Mouse (Mus musculus) left cerebral cortex, postnatal 10 days (tissue): ENCODE results near the gene Rps6ka5. TPM values are rescaled to one million over a fixed set of nuclear protein-coding genes. Genes with fewer than 3 reads are reported as not detected.

ENCODE experiments used
- DNase-seq, 2 experiments: peaks; one replicate each; pipeline ENCODE4 v3.0.0; 2021 to 2022; ENCODE audit warnings: low spot score in 2 of 2, mixed read lengths in 1 of 2; ENCODE audit errors: extremely low spot score in 1 of 2
- intact Hi-C: fragments of 180-260 bp; cut with DNase I; formaldehyde crosslinking; loops from one replicate; pipeline ENCODE4 v1.15.1; 2025
- total RNA-seq, 2 experiments: library from RNA; stranded (reverse); gene quantifications; 2 replicates each; pipeline ENCODE4 v1.2.3; 2021

The Rps6ka5 gene
- 10 to 100 TPM; 16.8 to 20.9 TPM for total RNA-seq

DNA sequence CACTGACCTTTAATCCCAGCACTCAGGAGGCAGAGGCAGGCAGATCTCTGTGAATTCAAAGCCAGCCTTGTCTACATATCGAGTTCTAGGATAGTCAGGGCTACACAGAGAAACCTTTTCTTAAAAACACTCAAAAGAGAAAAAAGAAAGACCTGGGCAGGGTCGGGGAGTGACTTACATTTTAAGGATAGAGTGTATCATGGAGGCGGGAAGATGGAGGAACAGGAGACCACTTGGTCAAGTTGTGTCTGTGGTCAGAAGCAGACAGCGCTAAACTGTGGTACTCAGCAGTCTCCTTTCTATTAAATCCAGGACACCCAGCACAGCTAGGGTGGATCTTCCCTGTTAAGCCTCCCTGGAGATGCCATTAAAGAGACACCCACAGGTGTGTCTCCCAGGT is at the start of gene Rps6ka5:
Gene Rps6ka5, minus strand, starts transcription at position 333 of the 400 bp plus-strand sequence.
- DNase-seq, result no peak
- intact Hi-C loops, result no loop called here

DNA sequence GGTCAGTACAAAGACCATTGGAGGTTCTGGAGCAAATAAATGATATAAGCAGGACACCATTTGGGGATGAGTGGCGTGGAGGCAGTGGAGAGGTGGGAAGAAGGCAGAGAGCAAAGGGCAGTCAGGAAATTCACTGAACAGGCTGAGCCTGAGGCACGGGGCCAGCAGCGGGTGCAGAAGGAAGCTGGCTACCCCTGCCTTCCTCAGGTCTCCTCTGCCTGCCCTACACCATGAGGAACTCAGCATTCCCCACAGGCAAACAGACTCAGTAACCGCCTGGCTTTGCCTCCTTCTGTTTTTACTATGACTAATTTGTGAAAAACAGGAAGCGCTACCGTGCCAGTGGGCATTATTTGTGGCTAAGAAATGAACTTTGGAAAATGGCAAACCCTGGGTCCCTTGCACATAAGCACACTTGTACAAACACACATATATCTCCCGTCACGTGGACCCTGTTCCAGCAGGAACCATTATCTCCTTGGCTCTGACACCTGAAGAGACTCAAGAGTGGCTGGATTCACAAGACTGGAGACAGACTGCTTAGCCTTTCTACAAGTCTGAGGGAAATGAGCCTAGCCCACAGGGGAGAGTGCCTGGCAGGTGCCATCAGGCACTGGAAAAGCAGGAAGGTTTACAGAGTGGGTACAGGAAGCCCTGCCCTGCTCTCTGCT is 49.3 kb upstream of the Rps6ka5 start:
- intact Hi-C loops, result no loop called here
- peak in 1 of 2 experiments; percentile 29 for DNase-seq

DNA sequence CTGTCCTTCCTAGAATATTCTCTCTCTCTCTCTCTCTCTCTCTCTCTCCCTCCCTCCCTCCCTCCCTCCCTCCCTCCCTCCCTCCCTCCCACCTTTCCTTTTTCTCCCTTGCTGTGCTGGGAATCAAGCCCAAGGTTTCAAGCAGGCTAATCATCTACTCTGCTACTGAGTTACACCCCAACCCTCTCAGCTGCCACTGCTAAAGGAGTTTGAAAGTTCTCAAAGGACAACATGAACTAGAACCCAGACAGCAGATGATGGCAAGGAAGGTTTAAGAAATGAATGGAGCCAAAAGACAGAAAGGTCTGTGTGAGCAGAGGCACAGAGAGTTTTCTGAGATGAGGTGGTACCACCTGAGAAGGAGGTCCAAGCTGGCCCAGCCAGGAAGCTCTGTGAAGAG is 48.5 kb upstream of the Rps6ka5 start:
- intact Hi-C loops, result no loop called here
- DNase-seq, result no peak

DNA sequence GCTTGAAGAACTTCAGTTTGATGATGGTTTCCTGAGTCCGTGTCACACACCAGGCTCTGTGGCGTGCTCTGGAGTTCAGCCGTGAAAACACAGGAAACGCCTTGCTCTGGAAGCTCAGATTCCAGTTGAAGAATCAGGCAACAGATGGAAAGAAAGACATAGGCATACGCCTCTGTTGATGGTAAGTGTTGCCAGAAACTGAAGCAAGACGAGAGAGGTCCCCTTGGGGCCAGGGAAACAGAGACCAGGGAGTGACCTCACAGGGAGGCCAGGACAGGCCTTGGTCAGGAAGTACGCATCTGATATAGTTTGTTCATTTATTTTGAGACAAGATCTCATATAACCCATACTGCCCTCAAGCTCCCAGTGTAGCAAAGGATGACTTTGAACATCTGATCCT is 48.0 kb upstream of the Rps6ka5 start:
- intact Hi-C loops, result no loop called here
- DNase-seq, result no peak

DNA sequence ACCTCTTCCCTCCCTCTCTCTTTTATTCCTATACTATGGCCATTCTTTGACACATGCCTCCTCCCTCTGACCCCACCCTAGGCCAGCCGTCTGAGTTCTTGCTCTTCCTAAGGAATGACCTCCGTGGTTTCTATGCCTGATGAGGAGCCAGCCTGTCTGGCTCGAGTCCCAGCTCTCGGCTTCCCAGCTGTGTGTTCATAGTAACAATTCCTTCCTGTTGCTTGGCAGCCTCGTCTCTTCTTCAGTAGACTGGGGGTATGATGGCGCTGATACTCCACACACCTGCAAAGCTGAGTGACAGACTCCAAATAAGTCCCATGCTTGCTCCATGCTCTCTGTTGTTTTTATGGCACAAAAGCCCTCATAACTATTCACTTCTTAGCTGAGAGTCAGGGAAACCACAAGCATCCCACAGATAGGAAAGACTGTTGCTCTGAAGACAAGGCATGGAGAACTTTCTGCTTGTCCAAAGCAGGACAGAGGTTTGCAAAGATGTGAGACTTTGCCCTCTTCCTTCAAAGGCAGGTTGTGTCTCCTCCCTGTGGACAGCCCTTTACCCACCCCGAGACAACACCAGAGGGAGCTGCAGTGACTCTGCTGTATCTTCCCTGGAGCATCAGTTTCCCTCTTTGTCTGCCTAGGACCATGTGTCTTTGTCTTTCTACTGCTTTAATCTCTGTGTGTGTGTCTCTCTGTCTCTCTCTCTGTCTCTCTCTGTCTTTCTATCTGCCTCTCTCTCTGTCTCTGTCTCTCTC is 45.6 kb upstream of the Rps6ka5 start:
- peak; percentile 63 to 80 for DNase-seq
- intact Hi-C loops, result no loop called here

DNA sequence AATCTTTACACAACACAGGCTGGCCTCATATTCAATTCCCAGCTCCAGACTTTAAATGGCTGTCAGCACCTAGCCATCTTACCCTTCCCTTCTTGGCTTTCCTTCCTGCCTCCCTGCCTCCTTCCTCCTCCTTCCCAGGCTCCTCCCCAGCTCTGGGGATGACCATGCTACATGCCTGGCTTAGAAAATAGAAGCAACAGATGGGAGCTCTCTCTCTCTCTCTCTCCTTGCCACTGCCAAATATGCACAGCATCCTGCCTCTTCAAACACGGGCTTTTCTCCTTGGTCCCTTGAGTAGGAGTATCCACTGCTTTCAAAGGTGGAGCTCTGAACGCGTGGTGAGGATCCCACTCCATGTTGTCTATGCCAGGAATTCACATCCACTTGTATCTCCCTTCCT is 44.0 kb upstream of the Rps6ka5 start:
- intact Hi-C loops, result no loop called here
- no peak for DNase-seq

DNA sequence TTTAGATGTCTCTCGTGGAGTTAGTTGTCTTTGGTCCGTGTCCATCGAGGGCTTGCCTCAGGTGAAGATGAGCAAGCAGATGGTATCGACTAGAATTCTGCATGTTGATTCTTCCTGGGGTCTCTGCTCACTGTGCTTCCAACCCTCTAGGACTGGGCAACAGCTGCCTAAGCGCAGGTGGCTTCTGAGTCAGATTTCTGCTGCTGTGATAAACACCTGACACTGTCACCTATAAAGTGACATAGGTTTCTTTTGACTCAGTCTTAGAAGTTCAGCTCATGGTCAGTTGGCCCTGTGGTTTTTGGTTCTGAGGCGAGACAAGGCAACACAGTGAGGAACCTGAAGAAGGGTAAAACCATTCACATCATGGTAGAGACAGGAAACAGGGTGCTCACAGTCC is 43.1 kb upstream of the Rps6ka5 start:
- DNase-seq, result no peak
- intact Hi-C loops, result no loop called here

DNA sequence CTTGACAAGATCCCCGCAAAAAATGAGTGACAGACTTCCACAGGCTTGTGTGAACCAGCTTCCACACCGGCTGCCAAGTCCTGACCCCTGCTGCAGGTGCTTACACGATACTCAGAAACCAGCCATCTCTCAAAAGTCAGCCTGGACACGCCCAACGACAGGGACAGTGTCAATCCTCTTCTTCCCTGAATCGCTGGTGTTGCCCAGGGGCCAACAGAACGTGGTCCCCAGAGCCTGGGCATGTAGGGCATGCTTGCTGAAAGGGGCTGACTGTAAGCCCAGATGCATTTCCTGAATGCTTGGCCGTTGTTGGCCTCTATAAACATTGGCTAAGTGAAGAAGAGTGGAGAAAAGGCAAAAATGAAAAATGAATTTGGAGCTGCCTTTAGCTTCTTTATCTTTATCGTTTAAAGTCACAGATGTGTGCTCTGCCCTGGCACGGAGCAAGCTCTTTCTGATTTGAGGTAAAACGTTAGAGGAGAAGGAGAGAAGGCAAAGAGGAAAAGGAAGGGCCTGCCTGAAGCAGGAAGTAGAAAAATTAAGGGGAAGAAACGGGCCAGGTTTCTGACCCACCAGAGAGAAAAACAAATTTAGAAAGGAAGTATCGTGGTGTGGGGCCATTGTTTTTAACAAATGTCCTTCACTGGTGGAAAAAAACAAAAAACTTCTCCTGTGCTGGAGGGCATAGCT is 37.7 kb upstream of the Rps6ka5 start:
- DNase-seq, result no peak
- intact Hi-C loops, result no loop called here

DNA sequence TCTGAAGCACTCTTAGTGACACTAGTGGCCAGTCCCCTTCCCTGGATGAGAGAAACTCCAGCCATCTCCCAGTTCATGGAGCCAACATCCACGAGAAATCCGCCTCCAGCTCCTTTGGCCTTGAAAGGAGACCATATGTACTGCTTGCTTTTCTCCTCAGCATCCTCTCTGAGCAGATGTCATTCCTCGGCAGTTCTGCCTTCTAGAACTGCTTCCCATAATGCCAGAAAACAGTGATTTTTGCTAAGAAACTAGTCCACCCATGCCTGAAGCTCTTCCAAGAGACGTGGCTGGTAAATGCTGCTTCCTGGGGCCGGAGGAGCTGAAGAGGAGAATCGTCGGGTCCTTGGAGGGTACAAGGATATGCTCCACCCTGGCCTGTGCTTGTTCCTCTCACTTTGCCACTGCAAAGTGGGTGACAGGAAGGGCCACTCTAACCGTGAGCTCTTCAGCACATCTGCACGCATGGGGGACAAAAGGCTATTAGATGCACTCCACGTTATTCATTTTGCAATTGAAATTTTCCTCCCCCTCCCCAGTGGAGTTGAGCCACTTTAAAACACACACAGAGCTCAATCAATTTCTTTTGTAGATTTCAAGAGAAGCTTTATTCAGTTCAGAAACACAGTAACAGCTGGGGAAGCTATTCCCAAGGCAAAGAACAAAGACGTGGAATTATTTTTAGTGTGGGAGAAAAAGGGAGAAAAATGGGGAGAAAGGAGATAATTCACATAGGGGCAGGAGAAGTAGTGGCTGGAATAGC is 36.1 kb upstream of the Rps6ka5 start:
- intact Hi-C loops, result no loop called here
- DNase-seq, result no peak

DNA sequence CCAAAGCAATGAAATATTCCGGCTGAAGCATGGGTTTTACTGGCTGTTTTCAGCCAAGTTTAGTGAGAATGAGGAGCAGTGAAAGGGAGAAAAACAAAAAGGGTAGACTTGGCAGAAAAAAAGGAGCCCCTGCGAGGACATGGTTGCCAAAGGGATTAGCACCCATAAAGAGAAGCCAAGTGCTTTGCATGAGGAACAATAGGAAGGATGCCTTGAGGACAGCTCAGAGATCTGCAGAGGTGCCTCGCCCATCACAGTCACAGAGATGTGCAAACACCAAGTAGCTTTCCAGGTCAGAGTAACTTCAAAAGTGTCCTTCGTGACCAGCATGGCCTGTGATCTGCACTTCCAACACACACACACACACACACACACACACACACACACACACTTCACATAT is 30.6 kb upstream of the Rps6ka5 start:
- intact Hi-C loops, result no loop called here
- no peak for DNase-seq

DNA sequence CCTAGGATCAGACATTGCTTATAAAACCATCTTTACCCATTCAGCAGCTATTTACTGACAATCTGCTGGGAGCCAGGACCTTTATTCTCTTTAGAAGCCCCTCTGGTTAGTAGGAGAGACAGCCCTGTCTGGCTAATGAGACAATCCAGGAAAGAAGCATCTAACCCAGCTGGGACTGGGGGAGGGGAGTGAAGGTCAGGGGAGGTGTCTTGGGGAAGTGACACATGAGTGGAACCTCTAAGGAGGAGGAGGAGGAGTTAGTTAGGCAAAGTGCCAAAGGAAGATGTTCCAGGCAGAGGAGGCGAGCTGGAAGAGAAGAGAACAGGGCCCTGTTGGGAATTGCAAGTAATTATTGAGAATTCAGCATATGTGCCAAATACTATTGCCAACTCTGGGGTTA is 26.9 kb upstream of the Rps6ka5 start:
- intact Hi-C loops, result no loop called here
- DNase-seq, result no peak

DNA sequence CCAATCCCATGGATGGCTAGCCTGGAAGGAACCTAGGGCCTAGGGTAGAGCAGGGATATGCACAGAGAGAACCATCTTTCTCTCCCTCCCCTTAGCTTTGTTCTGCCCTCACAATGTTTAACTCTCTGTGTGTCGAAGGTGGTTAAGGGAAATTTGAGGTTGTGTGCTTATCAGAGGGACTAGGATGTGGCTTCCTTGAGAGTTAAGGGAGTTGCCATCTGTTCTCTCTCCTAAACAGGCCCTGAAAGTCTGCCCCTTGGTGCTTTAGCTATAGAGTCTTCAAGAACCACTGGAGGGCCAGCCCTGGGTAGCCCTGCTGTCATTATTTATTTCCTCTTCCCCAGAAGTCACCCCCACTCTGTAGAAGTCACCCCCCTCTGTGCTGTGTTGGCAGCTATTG is 26.2 kb upstream of the Rps6ka5 start:
- intact Hi-C loops, result no loop called here
- no peak for DNase-seq

DNA sequence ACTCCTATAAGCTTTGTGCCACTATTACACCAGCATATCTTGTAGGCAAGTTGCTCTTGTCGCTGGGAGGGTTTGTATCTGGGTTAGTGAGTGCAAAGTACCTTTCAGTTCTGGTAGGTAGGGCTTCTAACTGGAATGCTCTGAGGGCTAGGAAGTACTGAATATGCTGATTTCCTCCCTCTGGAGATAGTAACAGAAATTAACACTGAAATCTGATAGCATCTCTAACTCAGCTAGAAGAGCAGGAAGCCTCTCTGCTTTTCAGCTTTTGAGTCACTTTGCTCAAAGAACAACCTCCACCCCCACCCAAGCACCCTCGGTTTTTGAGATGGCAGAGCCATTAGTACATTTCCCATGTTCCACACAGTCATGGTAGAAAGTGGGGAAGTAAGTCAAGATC is 15.7 kb upstream of the Rps6ka5 start:
- no peak for DNase-seq
- intact Hi-C loops, result no loop called here

DNA sequence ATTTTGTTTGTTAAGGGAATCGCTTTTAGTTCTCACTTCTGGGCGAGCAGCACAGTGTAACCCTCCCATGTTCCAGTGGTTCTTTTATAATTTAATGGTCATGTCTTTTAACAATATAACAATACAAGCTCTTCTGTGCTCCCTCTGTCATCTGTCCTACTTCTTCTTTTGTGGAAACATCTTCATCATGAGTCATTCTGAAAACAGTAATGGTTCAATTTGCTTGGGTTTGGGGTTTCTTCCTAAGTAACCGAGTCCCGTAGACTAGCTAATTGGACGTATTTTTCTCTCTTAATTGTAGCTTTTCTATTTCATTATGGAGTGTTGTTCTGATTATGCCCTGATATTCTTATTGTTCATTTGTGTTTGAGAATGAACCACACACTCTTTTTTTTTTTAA is 13.5 kb upstream of the Rps6ka5 start:
- intact Hi-C loops, result no loop called here
- DNase-seq, result no peak

DNA sequence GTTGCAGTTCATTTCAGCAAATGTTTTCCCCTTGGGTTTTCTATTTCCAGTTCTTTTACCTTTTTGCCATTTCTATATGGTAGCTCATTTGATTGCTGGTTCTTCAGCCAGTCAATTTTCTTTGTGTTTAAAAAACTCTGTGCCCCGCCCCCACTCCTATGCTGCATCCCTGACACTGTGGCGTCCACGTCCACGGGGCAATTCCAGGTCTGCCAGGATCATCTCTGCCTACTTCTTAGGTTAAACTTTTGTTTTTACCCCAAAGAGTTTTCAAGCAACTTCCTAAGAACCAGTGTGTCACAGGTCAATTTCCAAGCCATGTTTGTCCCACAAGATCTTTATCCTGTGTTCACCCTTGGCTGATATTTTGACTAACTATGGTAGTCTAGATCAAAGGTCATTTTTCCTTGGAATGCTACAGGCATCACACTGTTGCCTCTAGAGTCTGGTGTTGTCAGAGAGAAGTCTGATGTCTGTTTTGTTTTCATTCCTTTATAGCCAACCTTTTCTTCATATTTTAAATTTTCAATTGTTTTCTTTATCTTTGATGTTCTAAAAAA is 12.3 kb upstream of the Rps6ka5 start:
- intact Hi-C loops, result no loop called here
- DNase-seq, result no peak

DNA sequence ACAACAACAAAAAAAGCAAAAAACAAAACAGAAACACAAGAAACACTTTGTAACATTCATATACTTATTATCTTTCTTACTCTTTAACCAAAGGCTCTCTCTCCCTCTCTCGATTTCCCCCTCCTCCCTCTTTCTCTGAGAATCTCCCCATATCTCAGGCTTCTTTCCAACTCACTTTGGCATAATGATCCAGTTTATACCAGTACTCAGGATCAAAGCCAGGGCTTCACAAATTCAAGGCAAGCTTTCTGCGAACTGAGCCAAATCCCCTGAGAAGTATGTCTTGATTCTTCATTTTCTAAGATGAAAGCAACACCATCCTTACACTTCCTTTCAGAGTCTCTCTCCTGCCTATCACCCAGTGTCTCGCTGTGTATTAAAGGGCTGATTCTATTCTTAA is 11.7 kb upstream of the Rps6ka5 start:
- no peak for DNase-seq
- intact Hi-C loops, result no loop called here

DNA sequence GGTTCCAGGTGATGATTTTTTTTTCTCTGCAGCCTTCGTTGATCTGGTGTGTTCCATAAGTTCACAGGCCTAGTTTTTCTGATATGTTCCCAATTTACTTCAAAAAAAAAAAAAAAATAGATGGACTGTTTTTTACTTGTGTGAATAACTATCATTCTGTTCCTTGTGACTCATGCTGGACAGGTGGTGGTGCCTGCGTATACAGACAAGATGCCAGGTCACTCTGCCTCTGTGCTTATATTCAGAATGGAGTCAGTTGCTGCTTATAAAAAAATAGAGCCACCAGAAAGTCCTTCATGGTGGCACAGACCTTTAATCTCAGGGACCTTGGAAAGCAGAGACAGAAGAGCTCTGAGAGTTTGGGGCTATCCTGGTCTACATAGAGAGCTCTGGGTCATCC is 8.8 kb upstream of the Rps6ka5 start:
- no peak for DNase-seq
- intact Hi-C loops, result no loop called here

DNA sequence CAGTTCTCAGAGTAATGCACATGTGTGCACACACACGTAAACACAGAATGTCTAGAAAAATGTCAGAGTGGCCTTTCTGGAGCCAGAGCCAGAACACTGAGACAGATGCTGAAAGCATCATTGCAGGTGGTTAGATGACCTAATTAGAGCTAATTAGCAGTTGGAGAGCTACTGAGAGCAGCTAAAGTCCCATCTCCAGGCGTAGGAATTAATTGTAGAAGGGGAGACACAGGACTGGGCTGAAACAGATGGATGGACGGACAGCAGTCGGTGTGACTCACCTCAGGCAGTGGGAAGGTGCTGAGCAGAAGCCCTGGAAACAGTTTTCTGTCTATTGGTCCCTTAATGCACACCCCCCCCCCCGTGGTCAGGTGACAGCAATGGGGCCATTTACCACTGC is 8.4 kb upstream of the Rps6ka5 start:
- intact Hi-C loops, result no loop called here
- no peak for DNase-seq
